Mouse (Mus musculus) forebrain, embryonic 11.5 days (tissue): ENCODE measurements at regions not wholly inside any gene's neighbourhood (a gene's known extent, or its start where the extent isn't known, plus 50 kb on each side); places are given as distances from the start of the nearest gene placed in this dataset.
A peak's percentile ranks its signal among the peaks of the same experiment; 100 is the strongest.

ENCODE experiments used
- ATAC-seq: fragments of 200-750 bp; cut with Nextera tagmentation; replicated peaks from 2 replicates; pipeline ENCODE4 v1.8.0; 2017; ENCODE audit warnings: moderate TSS enrichment; ENCODE audit not compliant: low FRiP score
- DNase-seq: peaks from one replicate; pipeline ENCODE4 v3.0.0-alpha.2; 2017; ENCODE audit warnings: low spot score
- H3K27ac ChIP-seq: fragments of 300-500 bp; sonication (generic); 2 replicates; pipeline ENCODE4 v1.5.1; 2014; ENCODE audit warnings: low read depth, low read length
- H3K27me3 ChIP-seq: fragments of 300-500 bp; sonication (generic); 2 replicates; pipeline ENCODE4 v1.6.1; 2014; ENCODE audit warnings: mild to moderate bottlenecking, low read length, mixed read lengths; ENCODE audit not compliant: control insufficient read depth, insufficient read depth
- H3K36me3 ChIP-seq: fragments of 300-500 bp; sonication (generic); 2 replicates; pipeline ENCODE4 v1.6.1; 2014; ENCODE audit warnings: mild to moderate bottlenecking, low read length, moderate library complexity, mixed read lengths; ENCODE audit not compliant: control insufficient read depth, insufficient read depth
- H3K4me1 ChIP-seq: fragments of 300-500 bp; sonication (generic); replicated peaks from 2 replicates; pipeline ENCODE4 v1.6.1; 2014; ENCODE audit warnings: low read length, mixed read lengths; ENCODE audit not compliant: control insufficient read depth, insufficient read depth
- H3K4me2 ChIP-seq: fragments of 300-500 bp; sonication (generic); 2 replicates; pipeline ENCODE4 v1.6.1; 2014; ENCODE audit warnings: low read depth, mild to moderate bottlenecking, low read length, moderate library complexity, mixed read lengths; ENCODE audit not compliant: severe bottlenecking
- H3K4me3 ChIP-seq: fragments of 300-500 bp; sonication (generic); 2 replicates; pipeline ENCODE4 v1.5.1; 2014; ENCODE audit warnings: low read depth, low read length
- H3K9ac ChIP-seq: fragments of 300-500 bp; sonication (generic); 2 replicates; pipeline ENCODE4 v1.6.1; 2014; ENCODE audit warnings: low read length
- H3K9me3 ChIP-seq: fragments of 300-500 bp; sonication (generic); 2 replicates; pipeline ENCODE4 v1.6.1; 2016; ENCODE audit warnings: low read length, mixed read lengths; ENCODE audit not compliant: control insufficient read depth
- WGBS: fragments of 180-500 bp; shearing (Covaris S2); extraction: QIAGEN DNeasy Blood & Tissue Kit; methylation state at CpG from one replicate; pipeline ENCODE4 v1.1.7; 2014; 5-methylcytosine and 5-hydroxymethylcytosine counted together

- no peaks in the 10 kb centered on the region for H3K4me1 ChIP-seq
- WGBS, result 75% methylated on average over 2 of the region's 2 CpGs
- no peaks in the 10 kb centered on the region for H3K27me3 ChIP-seq
- no peak overlapping the region for H3K27ac ChIP-seq
- H3K4me2 ChIP-seq, result no peak overlapping the region
- ATAC-seq (no peak), DNase-seq (no peak)
- no peaks in the 10 kb centered on the region for H3K9me3 ChIP-seq
- no peak overlapping the region for H3K9ac ChIP-seq
- H3K36me3 ChIP-seq, result no peaks in the 10 kb centered on the region
- H3K4me3 ChIP-seq, result no peak overlapping the region
These were observed 91.5 kb downstream of the Fam84b start for GRCm38 (mm10) chr15:60762071-60762470.

DNA sequence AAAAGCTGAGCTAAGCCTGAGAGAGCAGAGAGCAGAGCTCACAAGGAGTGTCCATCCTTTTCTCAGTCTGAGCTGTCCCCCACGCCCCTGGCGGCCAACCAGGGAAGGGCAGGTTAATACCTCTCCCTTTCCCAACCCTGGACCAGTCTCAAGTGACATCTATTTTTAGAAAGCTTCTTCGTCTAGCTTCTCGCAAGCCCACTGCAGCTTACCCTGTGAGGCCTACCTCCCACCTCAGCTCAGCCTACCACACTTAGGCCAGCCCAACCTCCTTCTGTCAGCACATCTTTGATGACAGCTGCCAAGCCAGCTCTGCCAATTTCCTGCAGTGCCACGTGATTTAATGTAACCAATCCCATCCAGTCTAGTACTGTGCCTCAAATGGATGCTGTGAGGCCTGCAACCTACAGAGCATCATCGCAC is 93.6 kb downstream of the Fam84b start:
- ATAC-seq (peak; percentile 86), DNase-seq (peak; percentile 84)
- Histone ChIP-seq H3K36me3 (no peaks in the 10 kb centered on the region), H3K4me1 (no peaks in the 10 kb centered on the region), H3K27me3 (no peaks in the 10 kb centered on the region), H3K9me3 (no peaks in the 10 kb centered on the region), H3K4me2 (no peak overlapping the region), H3K9ac (no peak overlapping the region), H3K27ac (no peak overlapping the region), H3K4me3 (no peak overlapping the region)
- WGBS, result 38% methylated on average over 6 of the region's 6 CpGs

DNA sequence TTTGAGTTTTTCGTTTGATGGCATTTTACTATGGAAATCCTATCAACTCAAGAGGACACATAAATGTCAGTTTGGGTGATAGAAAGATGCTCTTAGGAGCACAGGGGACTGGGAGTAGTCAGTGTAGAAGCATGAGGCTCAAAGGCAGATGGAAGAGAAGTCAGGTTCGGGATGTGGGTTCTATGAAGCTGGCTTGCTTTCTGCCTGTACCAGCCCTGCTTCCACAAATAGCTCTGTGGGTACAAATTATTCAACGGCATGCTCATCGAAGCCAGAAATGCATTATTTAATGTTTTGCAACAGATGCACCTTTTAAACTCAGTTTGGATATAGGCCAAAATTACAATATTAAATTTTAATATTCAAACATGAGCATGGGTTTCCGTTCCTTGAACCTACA is 99.3 kb downstream of the Fam84b start:
- Histone ChIP-seq H3K36me3 (no peaks in the 10 kb centered on the region), H3K4me2 (no peak overlapping the region), H3K27me3 (no peaks in the 10 kb centered on the region), H3K27ac (no peak overlapping the region), H3K4me3 (no peak overlapping the region), H3K9me3 (no peaks in the 10 kb centered on the region), H3K4me1 (no peaks in the 10 kb centered on the region), H3K9ac (no peak overlapping the region)
- DNase-seq (no peak), ATAC-seq (no peak)
- 91% methylated on average over 5 of the region's 5 CpGs for WGBS

DNA sequence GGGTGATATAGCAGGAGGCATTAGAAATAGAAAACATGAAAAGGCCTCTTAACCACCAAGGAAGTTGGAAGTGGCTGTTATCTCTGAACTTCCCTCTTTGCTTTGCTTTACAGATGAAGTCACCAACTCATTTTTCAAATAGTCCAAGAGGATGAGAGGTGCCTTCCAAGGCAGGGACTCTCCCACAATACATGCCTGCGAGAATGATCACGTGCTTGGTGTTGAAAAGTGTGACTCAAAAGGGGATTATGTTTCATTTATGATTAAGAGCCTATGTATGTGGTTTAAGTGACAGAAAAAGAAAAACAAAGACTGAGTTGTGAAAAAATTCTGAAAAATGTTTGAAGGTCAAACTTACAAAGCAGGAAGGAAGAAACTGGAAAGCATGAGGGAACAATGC is 114.0 kb downstream of the Fam84b start:
- no peaks in the 10 kb centered on the region for H3K9me3 ChIP-seq
- no peaks in the 10 kb centered on the region for H3K36me3 ChIP-seq
- H3K27me3 ChIP-seq, result no peaks in the 10 kb centered on the region
- H3K9ac ChIP-seq, result no peak overlapping the region
- WGBS, result 85% methylated on average over 2 of the region's 2 CpGs
- ATAC-seq, result no peak
- no peak for DNase-seq
- no peaks in the 10 kb centered on the region for H3K4me1 ChIP-seq
- H3K4me3 ChIP-seq, result no peak overlapping the region
- no peak overlapping the region for H3K27ac ChIP-seq
- no peak overlapping the region for H3K4me2 ChIP-seq

DNA sequence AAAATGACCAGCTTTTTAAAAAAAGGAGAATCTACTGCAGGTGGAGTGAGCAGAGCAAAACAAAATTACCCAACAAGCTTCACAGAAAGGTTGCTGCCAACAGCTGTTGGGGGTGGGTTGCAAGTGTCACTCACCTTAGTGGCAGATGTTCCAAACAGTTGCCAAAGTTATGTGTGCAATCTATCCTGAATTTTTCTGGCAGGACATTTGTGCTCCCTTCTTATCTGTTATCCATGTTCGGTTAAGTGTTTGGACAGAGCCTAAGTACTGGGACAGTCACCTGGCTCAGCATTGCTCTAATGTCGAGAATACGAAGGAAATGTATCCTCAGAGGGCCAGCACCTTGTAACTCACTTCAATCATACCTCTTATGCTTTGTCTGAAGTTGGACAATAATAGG is 115.3 kb downstream of the Fam84b start:
- no peak overlapping the region for H3K9ac ChIP-seq
- H3K27ac ChIP-seq, result no peak overlapping the region
- no peaks in the 10 kb centered on the region for H3K9me3 ChIP-seq
- WGBS, result 91% methylated on average over 3 of the region's 3 CpGs
- H3K36me3 ChIP-seq, result no peaks in the 10 kb centered on the region
- no peak overlapping the region for H3K4me3 ChIP-seq
- H3K4me1 ChIP-seq, result no peaks in the 10 kb centered on the region
- no peaks in the 10 kb centered on the region for H3K27me3 ChIP-seq
- DNase-seq (no peak), ATAC-seq (no peak)
- no peak overlapping the region for H3K4me2 ChIP-seq

DNA sequence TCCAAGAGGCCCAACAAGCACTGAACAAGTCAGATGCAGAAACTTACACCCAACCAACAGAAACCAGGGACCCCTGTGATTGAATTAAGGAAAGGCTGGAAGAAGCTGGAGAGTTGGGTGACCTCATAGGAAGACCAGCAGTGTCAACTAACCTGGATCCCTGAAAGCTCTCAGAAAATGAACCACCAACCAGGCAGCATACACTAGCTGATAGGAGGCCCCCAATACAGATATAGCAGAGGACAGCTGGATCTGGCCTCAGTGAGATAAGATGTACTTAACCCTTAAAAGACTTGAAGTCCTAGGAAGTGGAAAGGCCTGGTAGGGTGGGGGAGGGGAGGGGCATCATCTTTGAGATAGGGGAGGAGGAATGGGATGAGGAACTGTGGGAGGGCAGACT is 121.2 kb downstream of the Fam84b start:
- no peak for ATAC-seq
- H3K4me2 ChIP-seq, result no peak overlapping the region
- no peak overlapping the region for H3K4me3 ChIP-seq
- no peak overlapping the region for H3K27ac ChIP-seq
- no peak for DNase-seq
- H3K9me3 ChIP-seq, result no peaks in the 10 kb centered on the region
- H3K36me3 ChIP-seq, result no peaks in the 10 kb centered on the region
- no peak overlapping the region for H3K9ac ChIP-seq
- H3K27me3 ChIP-seq, result no peaks in the 10 kb centered on the region
- 0 out of 2 replicates have a peak, but pooled peaks cover 3% of the 10 kb centered on the region for H3K4me1 ChIP-seq

DNA sequence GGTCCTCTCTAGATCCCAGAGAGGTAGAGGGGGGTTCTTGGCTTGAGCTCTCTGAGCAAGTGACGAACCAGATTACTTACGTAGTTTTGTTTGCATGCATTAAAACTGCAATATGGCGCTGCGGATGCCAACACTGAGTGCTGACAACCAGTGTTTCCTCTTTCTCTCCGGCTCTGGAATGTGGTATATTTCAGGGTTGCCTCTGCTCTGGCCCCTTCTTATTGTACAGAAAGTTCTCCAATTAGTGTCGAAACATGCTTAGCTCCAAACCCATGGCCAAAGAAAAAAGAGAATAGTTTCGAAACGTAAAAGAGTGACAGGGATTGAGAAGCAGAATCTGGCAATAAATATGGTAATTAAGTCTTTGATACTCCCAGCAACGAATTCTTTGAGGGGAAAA is 124.8 kb downstream of the Fam84b start:
- DNase-seq, result no peak
- no peaks in the 10 kb centered on the region for H3K27me3 ChIP-seq
- no peaks in the 10 kb centered on the region for H3K9me3 ChIP-seq
- H3K4me2 ChIP-seq, result no peak overlapping the region
- no peak overlapping the region for H3K27ac ChIP-seq
- no peak overlapping the region for H3K4me3 ChIP-seq
- no peak overlapping the region for H3K9ac ChIP-seq
- 0 out of 2 replicates have a peak, but pooled peaks cover 3% of the 10 kb centered on the region for H3K4me1 ChIP-seq
- WGBS, result 39% methylated on average over 9 of the region's 9 CpGs
- peak; percentile 81 for ATAC-seq
- no peaks in the 10 kb centered on the region for H3K36me3 ChIP-seq

- H3K27ac ChIP-seq, result no peak overlapping the region
- DNase-seq (no peak), ATAC-seq (peak; percentile 76)
- H3K4me1 ChIP-seq, result 0 out of 2 replicates have a peak, but pooled peaks cover 3% of the 10 kb centered on the region
- H3K36me3 ChIP-seq, result no peaks in the 10 kb centered on the region
- no peak overlapping the region for H3K4me2 ChIP-seq
- WGBS, result 70% methylated on average over 4 of the region's 4 CpGs
- no peaks in the 10 kb centered on the region for H3K9me3 ChIP-seq
- no peak overlapping the region for H3K9ac ChIP-seq
- no peaks in the 10 kb centered on the region for H3K27me3 ChIP-seq
- no peak overlapping the region for H3K4me3 ChIP-seq
These were observed 125.2 kb downstream of the Fam84b start for GRCm38 (mm10) chr15:60728337-60728736.

DNA sequence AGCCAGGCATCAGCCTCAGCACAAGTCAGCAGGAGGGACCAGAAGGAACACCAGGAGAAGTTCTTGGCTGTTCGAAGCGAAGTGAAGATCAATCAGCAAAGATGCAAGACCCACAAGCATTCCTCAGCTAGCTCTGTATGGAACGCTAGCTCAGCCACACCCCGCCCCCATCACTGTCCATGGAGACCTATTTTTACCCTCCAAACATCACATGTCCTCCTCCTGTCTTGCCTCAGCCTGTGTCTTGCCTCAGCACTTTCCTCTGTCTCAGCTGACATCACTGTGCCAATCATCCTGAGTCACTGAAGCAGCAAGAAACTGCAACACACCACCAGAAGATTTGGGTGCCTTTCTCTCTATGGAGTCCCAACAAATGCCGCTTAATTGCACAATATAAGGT is 134.2 kb downstream of the Fam84b start:
- Histone ChIP-seq H3K9me3 (no peaks in the 10 kb centered on the region), H3K4me1 (no peaks in the 10 kb centered on the region), H3K27ac (no peak overlapping the region), H3K36me3 (no peaks in the 10 kb centered on the region), H3K4me3 (no peak overlapping the region), H3K27me3 (no peaks in the 10 kb centered on the region), H3K9ac (no peak overlapping the region), H3K4me2 (no peak overlapping the region)
- DNase-seq, result no peak
- WGBS, result 95% methylated on average over 5 of the region's 5 CpGs
- no peak for ATAC-seq
